Mouse (Mus musculus) liver, adult 2 months (tissue): ENCODE measurements around the gene Sema6d. TPM values are rescaled to one million over a fixed set of nuclear protein-coding genes. Genes with fewer than 3 reads are reported as not detected.

ENCODE experiments used
- DNase-seq: peaks from one replicate; pipeline ENCODE4 v3.0.0-alpha.2; 2011; ENCODE audit warnings: low read depth, low spot score; ENCODE audit errors: extremely low read depth
- H3K27ac ChIP-seq: fragments of 200-500 bp; replicated peaks from 2 replicates; pipeline ENCODE4 v1.5.1; 2012; ENCODE audit warnings: low read depth, mild to moderate bottlenecking, control low read depth, inconsistent platforms, low read length; ENCODE audit not compliant: insufficient read depth
- H3K27me3 ChIP-seq: fragments of 200-500 bp; 2 replicates; pipeline ENCODE4 v1.6.1; 2012; ENCODE audit warnings: mild to moderate bottlenecking, moderate library complexity, low read length, inconsistent platforms; ENCODE audit not compliant: control insufficient read depth, insufficient read depth
- H3K36me3 ChIP-seq: fragments of 200-500 bp; 2 replicates; pipeline ENCODE4 v1.6.1; 2012; ENCODE audit warnings: low read length, inconsistent platforms; ENCODE audit not compliant: control insufficient read depth, insufficient read depth
- H3K4me1 ChIP-seq: fragments of 200-500 bp; 2 replicates; pipeline ENCODE4 v1.6.1; 2011; ENCODE audit warnings: low read length; ENCODE audit not compliant: control insufficient read depth, insufficient read depth
- H3K4me3 ChIP-seq: fragments of 200-500 bp; 2 replicates; pipeline ENCODE4 v1.5.1; 2011; ENCODE audit warnings: low read depth, mild to moderate bottlenecking, control low read depth, low read length, moderate library complexity; ENCODE audit not compliant: insufficient read depth
- H3K79me2 ChIP-seq: fragments of 200-500 bp; 2 replicates; pipeline ENCODE4 v1.6.1; 2012; ENCODE audit warnings: inconsistent platforms, mild to moderate bottlenecking, low read length, moderate library complexity; ENCODE audit not compliant: control insufficient read depth, insufficient read depth
- H3K9ac ChIP-seq: fragments of 200-500 bp; 2 replicates; pipeline ENCODE4 v1.6.1; 2012; ENCODE audit warnings: low read depth, mild to moderate bottlenecking, control low read depth, inconsistent platforms, low read length
- CTCF ChIP-seq: fragments of 200-500 bp; IDR thresholded peaks from 2 replicates; pipeline ENCODE4 v1.5.1; 2011; ENCODE audit warnings: low read depth, low read length, control low read depth
- POLR2A ChIP-seq: fragments of 200-500 bp; IDR thresholded peaks from 2 replicates; pipeline ENCODE4 v1.6.1; 2011; ENCODE audit warnings: low read length, control low read depth; ENCODE audit not compliant: insufficient read depth; ENCODE audit errors: extremely low read depth
- WGBS: fragments of 180-500 bp; shearing (Covaris S2); methylation state at CpG from one replicate; pipeline ENCODE4 v1.1.7; 2018; 5-methylcytosine and 5-hydroxymethylcytosine counted together
- polyA plus RNA-seq: library from polyadenylated mRNA; depleted of rRNA; stranded (reverse); fragments of >200 nt; gene quantifications from 2 replicates; pipeline ENCODE4 v1.2.3, GENCODE M21; 2012
- total RNA-seq: library from RNA; depleted of rRNA; stranded (reverse); fragments of >200 nt; gene quantifications from 2 replicates; pipeline ENCODE4 v1.2.3, GENCODE M21; 2014

Gene Sema6d
- total and polyA plus RNA-seq, 2 experiments, result 3.9 to 8.5 TPM

DNA sequence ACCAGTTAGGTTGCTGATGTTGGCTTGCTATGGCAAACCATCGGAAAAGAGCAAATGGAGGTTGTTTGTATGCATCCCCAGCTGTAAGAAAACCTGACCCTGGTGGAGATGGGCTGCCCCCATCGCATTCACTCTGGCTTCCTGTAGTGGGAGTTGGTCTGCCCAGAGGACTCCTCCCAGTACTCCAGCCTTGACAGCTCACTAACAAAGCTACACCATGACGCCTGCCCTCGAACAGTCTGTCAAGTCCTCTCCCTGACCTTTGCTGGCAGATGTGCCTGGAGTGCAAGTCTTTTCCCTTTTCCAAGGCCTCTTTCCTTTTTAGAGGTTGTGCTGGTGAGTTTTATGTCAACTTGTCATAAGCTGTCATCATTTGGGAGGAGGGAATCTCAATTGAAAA, 388.8 kb downstream of the Sema6d start:
- H3K79me2 ChIP-seq, result no peaks in the 10 kb centered on the region
- H3K4me1 ChIP-seq, result no peaks in the 10 kb centered on the region
- H3K27ac ChIP-seq, result no peak overlapping the region
- TF ChIP-seq POLR2A (no peak), CTCF (no peak)
- no peaks in the 10 kb centered on the region for H3K36me3 ChIP-seq
- H3K27me3 ChIP-seq, result no peaks in the 10 kb centered on the region
- H3K9ac ChIP-seq, result no peak overlapping the region
- 77% methylated on average over 4 of the region's 4 CpGs for WGBS
- no peak overlapping the region for H3K4me3 ChIP-seq
- DNase-seq, result no peak

DNA sequence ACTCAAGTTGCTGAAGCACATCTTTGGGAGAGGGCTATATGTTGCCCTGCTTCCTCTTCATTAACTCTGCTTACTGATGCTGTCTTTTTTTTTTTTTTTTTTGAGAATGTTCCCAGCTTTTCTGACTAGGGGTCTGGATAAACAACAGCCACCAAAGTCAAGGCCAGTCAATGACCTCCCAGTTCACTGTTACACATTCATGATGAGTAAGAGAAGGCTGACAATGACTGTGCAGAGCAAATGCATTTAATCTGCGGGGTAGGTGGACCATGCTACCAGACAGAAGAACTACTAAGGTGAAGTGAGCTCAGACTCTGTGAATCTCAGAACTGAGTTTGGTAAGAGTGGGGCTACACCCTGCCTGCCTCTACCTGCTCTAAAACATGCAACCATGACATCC, 396.0 kb downstream of the Sema6d start:
- H3K79me2 ChIP-seq, result no peaks in the 10 kb centered on the region
- DNase-seq, result peak; percentile 19
- no peaks in the 10 kb centered on the region for H3K4me1 ChIP-seq
- H3K27me3 ChIP-seq, result no peaks in the 10 kb centered on the region
- no peaks in the 10 kb centered on the region for H3K36me3 ChIP-seq
- H3K27ac ChIP-seq, result no peak overlapping the region
- WGBS, result 86% methylated on average over 1 of the region's 1 CpGs
- H3K4me3 ChIP-seq, result no peak overlapping the region
- TF ChIP-seq CTCF (no peak), POLR2A (no peak)
- H3K9ac ChIP-seq, result no peak overlapping the region

DNA sequence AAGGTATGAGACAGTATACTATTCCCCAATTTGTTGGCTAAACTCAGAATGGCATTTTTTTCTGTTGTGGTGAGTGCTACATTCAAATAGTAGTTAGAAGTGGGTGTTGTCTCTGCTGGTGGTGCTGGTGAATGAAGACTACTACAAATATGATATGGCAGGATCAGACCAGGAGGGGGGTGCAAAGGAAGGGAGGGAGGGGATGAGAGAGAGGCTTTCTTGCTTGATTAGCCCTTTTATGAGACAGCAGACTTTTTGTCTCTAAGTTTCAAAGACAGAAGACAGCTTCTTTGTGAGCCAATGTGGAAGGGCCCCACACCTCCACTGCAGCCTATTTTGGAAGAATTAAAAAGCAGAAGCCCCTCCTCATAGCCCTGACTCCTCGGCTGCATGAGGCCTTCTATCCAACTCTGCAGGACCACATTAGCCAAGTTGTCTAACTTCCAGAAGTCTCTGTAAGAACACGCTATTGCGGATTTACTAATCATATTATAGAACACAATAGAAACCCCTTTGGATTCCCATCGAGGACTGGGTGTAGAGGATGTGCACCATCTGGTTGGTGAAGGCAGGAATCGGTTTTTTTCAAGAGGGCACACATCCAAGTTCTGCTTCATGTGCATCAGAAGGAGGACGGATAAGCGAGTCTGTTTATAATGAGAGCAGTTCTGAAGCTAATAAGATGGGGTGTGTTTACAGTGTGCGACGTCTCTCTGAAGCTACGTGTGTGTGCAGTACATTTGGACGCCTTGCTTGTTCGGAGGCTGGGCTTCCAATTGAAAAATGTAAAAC, 400.4 kb downstream of the Sema6d start:
- TF ChIP-seq POLR2A, result no peak
- TF ChIP-seq CTCF, result no peak
- Histone ChIP-seq H3K79me2 (no peaks in the 10 kb centered on the region), H3K36me3 (no peaks in the 10 kb centered on the region), H3K4me3 (no peak overlapping the region), H3K9ac (no peak overlapping the region), H3K4me1 (no peaks in the 10 kb centered on the region), H3K27ac (no peak overlapping the region), H3K27me3 (no peaks in the 10 kb centered on the region)
- 79% methylated on average over 12 of the region's 12 CpGs for WGBS
- DNase-seq, result peak; percentile 14

DNA sequence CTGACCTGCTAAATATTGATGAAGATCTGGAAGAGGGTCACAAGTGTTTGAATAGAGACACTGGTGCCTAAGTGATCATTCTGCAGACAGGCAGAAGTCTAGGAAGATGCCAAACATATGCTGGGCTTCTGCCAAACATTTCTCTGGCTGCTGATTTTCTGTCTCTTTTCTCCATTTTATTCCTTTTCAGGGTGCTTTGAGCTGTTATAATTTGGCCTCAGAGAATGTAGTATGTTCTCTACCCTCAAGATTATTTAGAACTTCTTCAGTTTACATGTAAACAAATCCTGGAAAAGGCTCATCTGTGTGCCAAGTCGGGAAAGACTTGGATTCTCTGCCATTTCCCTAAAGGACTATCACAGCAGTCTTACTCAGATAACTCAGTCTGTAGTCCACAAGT, 406.0 kb downstream of the Sema6d start:
- no peaks in the 10 kb centered on the region for H3K79me2 ChIP-seq
- H3K36me3 ChIP-seq, result no peaks in the 10 kb centered on the region
- no peaks in the 10 kb centered on the region for H3K4me1 ChIP-seq
- TF ChIP-seq CTCF (no peak), POLR2A (no peak)
- no peak overlapping the region for H3K27ac ChIP-seq
- DNase-seq, result peak; percentile 14
- H3K4me3 ChIP-seq, result no peak overlapping the region
- no peak overlapping the region for H3K9ac ChIP-seq
- no peaks in the 10 kb centered on the region for H3K27me3 ChIP-seq
- WGBS, result 68% methylated on average over 1 of the region's 1 CpGs

DNA sequence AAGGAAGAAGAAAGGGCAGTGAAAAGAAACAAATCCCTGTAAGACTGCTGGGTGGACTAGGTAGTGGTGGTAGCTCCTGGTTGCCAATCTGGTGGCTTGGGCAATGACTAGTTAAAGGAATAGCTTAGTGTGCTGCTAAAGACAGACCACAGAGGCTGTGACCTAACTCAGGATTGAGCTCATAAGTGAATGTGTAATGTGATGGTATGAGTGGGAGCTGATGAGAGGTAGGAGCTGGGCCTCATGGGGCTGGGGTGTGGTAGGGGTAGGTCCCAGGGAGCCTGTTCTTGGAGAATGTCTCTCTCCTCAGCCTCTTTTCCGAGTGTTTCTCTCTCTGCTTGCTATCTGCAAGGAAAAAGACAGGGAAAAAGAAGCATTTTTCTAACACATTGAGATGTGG, 409.9 kb downstream of the Sema6d start:
- WGBS, result 42% methylated on average over 1 of the region's 1 CpGs
- no peaks in the 10 kb centered on the region for H3K4me1 ChIP-seq
- DNase-seq, result no peak
- H3K79me2 ChIP-seq, result no peaks in the 10 kb centered on the region
- TF ChIP-seq POLR2A (no peak), CTCF (no peak)
- H3K27me3 ChIP-seq, result no peaks in the 10 kb centered on the region
- H3K9ac ChIP-seq, result no peak overlapping the region
- H3K36me3 ChIP-seq, result no peaks in the 10 kb centered on the region
- H3K4me3 ChIP-seq, result no peak overlapping the region
- H3K27ac ChIP-seq, result no peak overlapping the region

DNA sequence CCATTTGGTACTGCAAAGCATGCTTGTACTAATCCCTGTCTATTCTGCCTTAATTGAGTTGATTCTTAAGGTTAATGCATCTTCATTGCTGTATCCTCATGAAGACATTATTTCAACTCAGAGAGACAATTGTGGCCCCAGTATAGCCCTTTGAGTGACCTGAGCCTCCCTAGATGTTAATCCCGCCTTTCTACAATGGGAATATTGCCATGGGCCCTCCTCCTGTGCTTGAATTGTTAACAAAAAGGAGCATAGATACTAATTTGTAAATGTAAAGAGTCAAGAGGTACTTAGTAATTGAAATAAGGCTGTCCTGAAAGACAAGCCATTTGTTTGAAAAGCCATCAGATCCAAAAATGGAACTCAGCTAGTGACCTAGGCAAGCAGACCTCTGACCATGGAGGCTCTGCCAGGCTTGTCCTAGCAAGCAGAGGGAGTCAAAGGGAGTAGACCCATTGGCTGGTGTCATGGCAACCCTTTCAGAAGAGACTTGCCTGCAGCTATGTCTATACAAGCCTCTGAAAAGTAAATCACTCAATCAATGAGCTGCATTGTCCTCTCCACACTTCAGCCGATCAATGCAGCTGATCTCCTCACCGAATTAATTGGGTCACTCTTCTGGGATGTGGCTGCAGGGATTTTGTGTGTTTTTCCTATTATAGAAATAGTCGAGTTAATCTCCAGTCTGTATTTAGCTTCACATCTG, 416.2 kb downstream of the Sema6d start:
- H3K36me3 ChIP-seq, result no peaks in the 10 kb centered on the region
- H3K9ac ChIP-seq, result no peak overlapping the region
- H3K4me3 ChIP-seq, result no peak overlapping the region
- H3K79me2 ChIP-seq, result no peaks in the 10 kb centered on the region
- no peaks in the 10 kb centered on the region for H3K27me3 ChIP-seq
- no peak for TF ChIP-seq POLR2A
- TF ChIP-seq CTCF, result no peak
- H3K4me1 ChIP-seq, result no peaks in the 10 kb centered on the region
- no peak for DNase-seq
- WGBS, result 37% methylated on average over 4 of the region's 4 CpGs
- no peak overlapping the region for H3K27ac ChIP-seq
